Mouse (Mus musculus): ENCODE results near the gene Zfp536. TPM values are rescaled to one million over a fixed set of nuclear protein-coding genes. Genes with fewer than 3 reads are reported as not detected.

Gene Zfp536
- total RNA-seq, 1 experiment from 2014 or later: not detected

- no peak for ATAC-seq (replicated peaks in 1 of 2; ENCODE audit: insufficient read depth in 1 of 2, low FRiP score in 2 of 2, low TSS enrichment in 1 of 2, low read depth in 1 of 2, poor library complexity in 2 of 2, severe bottlenecking in 2 of 2)
Observed at GRCm38 (mm10) chr7:37769526-37770399, 3.7 kb downstream of the Zfp536 start.

- ATAC-seq (replicated peaks in 1 of 2; ENCODE audit: insufficient read depth in 1 of 2, low FRiP score in 2 of 2, low TSS enrichment in 1 of 2, low read depth in 1 of 2, poor library complexity in 2 of 2, severe bottlenecking in 2 of 2): no peak
Observed at GRCm38 (mm10) chr7:37769004-37769403, 4.4 kb downstream of the Zfp536 start.

GRCm38 (mm10) chr7:37768310-37768940 lies 5.0 kb downstream of the Zfp536 start:
- no peak for ATAC-seq (replicated peaks in 1 of 2; ENCODE audit: insufficient read depth in 1 of 2, low FRiP score in 2 of 2, low TSS enrichment in 1 of 2, low read depth in 1 of 2, poor library complexity in 2 of 2, severe bottlenecking in 2 of 2)

GRCm38 (mm10) chr7:37758886-37759285 lies 14.6 kb downstream of the Zfp536 start:
- ATAC-seq (replicated peaks in 1 of 2; ENCODE audit: insufficient read depth in 1 of 2, low FRiP score in 2 of 2, low TSS enrichment in 1 of 2, low read depth in 1 of 2, poor library complexity in 2 of 2, severe bottlenecking in 2 of 2): no peak

GRCm38 (mm10) chr7:37753024-37753423 lies 20.4 kb downstream of the Zfp536 start:
- ATAC-seq (replicated peaks in 1 of 2; ENCODE audit: insufficient read depth in 1 of 2, low FRiP score in 2 of 2, low TSS enrichment in 1 of 2, low read depth in 1 of 2, poor library complexity in 2 of 2, severe bottlenecking in 2 of 2): no peak

- no peak for ATAC-seq (replicated peaks in 1 of 2; ENCODE audit: insufficient read depth in 1 of 2, low FRiP score in 2 of 2, low TSS enrichment in 1 of 2, low read depth in 1 of 2, poor library complexity in 2 of 2, severe bottlenecking in 2 of 2)
Observed at GRCm38 (mm10) chr7:37746133-37746761, 27.2 kb downstream of the Zfp536 start.

- no peak for ATAC-seq (replicated peaks in 1 of 2; ENCODE audit: insufficient read depth in 1 of 2, low FRiP score in 2 of 2, low TSS enrichment in 1 of 2, low read depth in 1 of 2, poor library complexity in 2 of 2, severe bottlenecking in 2 of 2)
Observed at GRCm38 (mm10) chr7:37743350-37743749, 30.1 kb downstream of the Zfp536 start.

- ATAC-seq (replicated peaks in 1 of 2; ENCODE audit: insufficient read depth in 1 of 2, low FRiP score in 2 of 2, low TSS enrichment in 1 of 2, low read depth in 1 of 2, poor library complexity in 2 of 2, severe bottlenecking in 2 of 2): no peak
Observed at GRCm38 (mm10) chr7:37737191-37737590, 36.2 kb downstream of the Zfp536 start.

GRCm38 (mm10) chr7:37736413-37736720 lies 37.1 kb downstream of the Zfp536 start:
- ATAC-seq (replicated peaks in 1 of 2; ENCODE audit: insufficient read depth in 1 of 2, low FRiP score in 2 of 2, low TSS enrichment in 1 of 2, low read depth in 1 of 2, poor library complexity in 2 of 2, severe bottlenecking in 2 of 2): no peak

GRCm38 (mm10) chr7:37735707-37736412 lies 37.6 kb downstream of the Zfp536 start:
- no peak for ATAC-seq (replicated peaks in 1 of 2; ENCODE audit: insufficient read depth in 1 of 2, low FRiP score in 2 of 2, low TSS enrichment in 1 of 2, low read depth in 1 of 2, poor library complexity in 2 of 2, severe bottlenecking in 2 of 2)

- no peak for ATAC-seq (replicated peaks in 1 of 2; ENCODE audit: insufficient read depth in 1 of 2, low FRiP score in 2 of 2, low TSS enrichment in 1 of 2, low read depth in 1 of 2, poor library complexity in 2 of 2, severe bottlenecking in 2 of 2)
Observed at GRCm38 (mm10) chr7:37735101-37735500, 38.3 kb downstream of the Zfp536 start.

- no peak for ATAC-seq (replicated peaks in 1 of 2; ENCODE audit: insufficient read depth in 1 of 2, low FRiP score in 2 of 2, low TSS enrichment in 1 of 2, low read depth in 1 of 2, poor library complexity in 2 of 2, severe bottlenecking in 2 of 2)
Observed at GRCm38 (mm10) chr7:37734576-37734975, 38.9 kb downstream of the Zfp536 start.

GRCm38 (mm10) chr7:37733996-37734395 lies 39.4 kb downstream of the Zfp536 start:
- no peak for ATAC-seq (replicated peaks in 1 of 2; ENCODE audit: insufficient read depth in 1 of 2, low FRiP score in 2 of 2, low TSS enrichment in 1 of 2, low read depth in 1 of 2, poor library complexity in 2 of 2, severe bottlenecking in 2 of 2)

GRCm38 (mm10) chr7:37732741-37733140 lies 40.7 kb downstream of the Zfp536 start:
- ATAC-seq (replicated peaks in 1 of 2; ENCODE audit: insufficient read depth in 1 of 2, low FRiP score in 2 of 2, low TSS enrichment in 1 of 2, low read depth in 1 of 2, poor library complexity in 2 of 2, severe bottlenecking in 2 of 2): no peak

- no peak for ATAC-seq (replicated peaks in 1 of 2; ENCODE audit: insufficient read depth in 1 of 2, low FRiP score in 2 of 2, low TSS enrichment in 1 of 2, low read depth in 1 of 2, poor library complexity in 2 of 2, severe bottlenecking in 2 of 2)
Observed at GRCm38 (mm10) chr7:37727746-37728145, 45.7 kb downstream of the Zfp536 start.

GRCm38 (mm10) chr7:37724002-37724790 lies 49.2 kb downstream of the Zfp536 start:
- no peak for ATAC-seq (replicated peaks in 1 of 2; ENCODE audit: insufficient read depth in 1 of 2, low FRiP score in 2 of 2, low TSS enrichment in 1 of 2, low read depth in 1 of 2, poor library complexity in 2 of 2, severe bottlenecking in 2 of 2)

- ATAC-seq (replicated peaks in 1 of 2; ENCODE audit: insufficient read depth in 1 of 2, low FRiP score in 2 of 2, low TSS enrichment in 1 of 2, low read depth in 1 of 2, poor library complexity in 2 of 2, severe bottlenecking in 2 of 2): no peak
Observed at GRCm38 (mm10) chr7:37723191-37723592, 50.2 kb downstream of the Zfp536 start.
